Mouse (Mus musculus) hindbrain, embryonic 11.5 days (tissue): Measurements from ENCODE around the gene Erich6. TPM values are rescaled to one million over a fixed set of nuclear protein-coding genes. Genes with fewer than 3 reads are reported as not detected.
"Not testable (repeated sequence)": the region's sequence is repeated elsewhere in the genome, so short reads cannot be mapped to it uniquely, and the experiment has no call there.

Experiments used
- ATAC-seq: fragments of 200-750 bp; cut with Nextera tagmentation; 2 replicates; pipeline ENCODE4 v1.8.0; 2017; ENCODE audit warnings: mild to moderate bottlenecking, moderate TSS enrichment, moderate library complexity; ENCODE audit not compliant: low FRiP score
- DNase-seq: peaks from one replicate; pipeline ENCODE4 v3.0.0-alpha.2; 2015; ENCODE audit warnings: low spot score
- H3K27ac ChIP-seq: fragments of 300-500 bp; sonication (generic); 2 replicates; pipeline ENCODE4 v1.5.1; 2014; ENCODE audit warnings: mild to moderate bottlenecking, low read depth, low read length
- H3K27me3 ChIP-seq: fragments of 300-500 bp; sonication (generic); 2 replicates; pipeline ENCODE4 v1.6.1; 2014; ENCODE audit warnings: mild to moderate bottlenecking, low read length, moderate library complexity, mixed read lengths; ENCODE audit not compliant: control insufficient read depth, insufficient read depth
- H3K36me3 ChIP-seq: fragments of 300-500 bp; sonication (generic); 2 replicates; pipeline ENCODE4 v1.6.1; 2014; ENCODE audit warnings: mild to moderate bottlenecking, low read length, moderate library complexity, mixed read lengths; ENCODE audit not compliant: control insufficient read depth, insufficient read depth
- H3K4me1 ChIP-seq: fragments of 300-500 bp; sonication (generic); replicated peaks from 2 replicates; pipeline ENCODE4 v1.6.1; 2014; ENCODE audit warnings: low read length, mixed read lengths; ENCODE audit not compliant: control insufficient read depth, insufficient read depth
- H3K4me2 ChIP-seq: fragments of 300-500 bp; sonication (generic); replicated peaks from 2 replicates; pipeline ENCODE4 v1.6.1; 2014; ENCODE audit warnings: mild to moderate bottlenecking, low read depth, low read length
- H3K4me3 ChIP-seq: fragments of 300-500 bp; sonication (generic); 2 replicates; pipeline ENCODE4 v1.5.1; 2014; ENCODE audit warnings: low read depth, low read length
- H3K9ac ChIP-seq: fragments of 300-500 bp; sonication (generic); 2 replicates; pipeline ENCODE4 v1.6.1; 2014; ENCODE audit warnings: low read depth, low read length
- H3K9me3 ChIP-seq: fragments of 300-500 bp; sonication (generic); 2 replicates; pipeline ENCODE4 v1.6.1; 2016; ENCODE audit warnings: low read length; ENCODE audit not compliant: control insufficient read depth
- WGBS: fragments of 180-500 bp; shearing (Covaris S2); extraction: QIAGEN DNeasy Blood & Tissue Kit; methylation state at CpG from one replicate; pipeline ENCODE4 v1.1.7; 2014; 5-methylcytosine and 5-hydroxymethylcytosine counted together
- polyA plus RNA-seq: library from polyadenylated mRNA; unstranded; fragments of >200 nt; fragmentation: Nextera tagmentation; extraction: Ambion mirVana; gene quantifications from 2 replicates; pipeline ENCODE4 v1.2.1, GENCODE M21; 2014

Gene Erich6
- polyA plus RNA-seq, 1 experiment from 2014 or later: 0.12 TPM

DNA sequence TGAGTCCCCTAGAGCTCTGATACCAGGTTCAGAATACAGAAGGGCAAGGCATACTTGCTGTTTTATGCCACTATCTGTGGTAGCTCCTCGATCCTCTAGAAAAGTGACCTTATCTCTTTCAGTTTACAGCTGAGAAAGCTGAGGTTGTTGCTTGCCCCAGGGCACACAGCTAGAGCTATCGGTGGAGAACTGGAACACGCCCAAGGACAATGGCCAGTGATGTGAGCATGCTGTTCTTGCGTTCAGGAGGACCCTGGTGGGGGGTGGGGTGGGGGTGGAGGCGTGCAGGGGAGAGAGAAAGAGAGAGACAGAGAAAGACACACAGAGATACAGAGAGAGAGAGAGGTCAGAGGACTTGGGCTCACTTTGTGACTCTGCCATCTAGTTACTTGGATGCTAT, 27.0 kb downstream of the Erich6 start:
- Histone ChIP-seq H3K27me3 (no peaks in the 10 kb centered on the region), H3K36me3 (no peaks in the 10 kb centered on the region), H3K4me3 (no peak overlapping the region), H3K27ac (no peak overlapping the region), H3K4me1 (no peaks in the 10 kb centered on the region), H3K9ac (no peak overlapping the region), H3K9me3 (no peaks in the 10 kb centered on the region), H3K4me2 (no peak overlapping the region)
- WGBS: 75% methylated on average over 5 of the region's 5 CpGs
- DNase-seq (no peak), ATAC-seq (no peak)

DNA sequence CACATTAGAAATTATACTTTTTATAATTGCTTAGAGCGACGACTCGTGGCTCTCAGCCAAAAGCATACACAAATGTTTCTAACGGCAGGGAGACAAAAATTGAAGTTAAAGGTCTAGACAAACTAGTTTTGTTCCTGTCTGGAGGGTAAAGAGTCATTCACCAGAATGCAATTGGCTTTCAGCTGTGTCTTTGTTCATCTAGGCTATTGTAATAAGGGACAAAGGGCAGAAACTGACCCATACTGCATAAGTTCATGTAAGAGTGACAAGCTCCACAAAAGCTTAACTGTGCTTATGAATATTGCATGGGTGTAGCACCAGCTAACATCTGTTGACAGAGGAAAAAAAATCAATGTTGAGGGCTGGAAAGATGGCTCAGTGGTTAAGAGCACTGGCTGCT, 28.5 kb downstream of the Erich6 start:
- Histone ChIP-seq H3K9ac (no peak overlapping the region), H3K27ac (no peak overlapping the region), H3K9me3 (no peaks in the 10 kb centered on the region), H3K4me3 (no peak overlapping the region), H3K4me1 (no peaks in the 10 kb centered on the region), H3K27me3 (no peaks in the 10 kb centered on the region), H3K36me3 (no peaks in the 10 kb centered on the region), H3K4me2 (no peak overlapping the region)
- peak; percentile 47 for DNase-seq
- ATAC-seq: peak; percentile 38; the same call in 1 of the 2 replicates
- 36% methylated on average over 4 of the region's 4 CpGs for WGBS

- H3K4me1 ChIP-seq: no peaks in the 10 kb centered on the region
- no peak overlapping the region for H3K4me2 ChIP-seq
- no peak overlapping the region for H3K4me3 ChIP-seq
- no peak overlapping the region for H3K9ac ChIP-seq
- H3K36me3 ChIP-seq: no peaks in the 10 kb centered on the region
- ATAC-seq (no peak), DNase-seq (no peak)
- H3K27me3 ChIP-seq: no peaks in the 10 kb centered on the region
- H3K9me3 ChIP-seq: no peaks in the 10 kb centered on the region
- no peak overlapping the region for H3K27ac ChIP-seq
- 46% methylated on average over 5 of the region's 5 CpGs for WGBS
Measured at GRCm38 (mm10) chr3:58593623-58594022, 43.4 kb downstream of the Erich6 start.

DNA sequence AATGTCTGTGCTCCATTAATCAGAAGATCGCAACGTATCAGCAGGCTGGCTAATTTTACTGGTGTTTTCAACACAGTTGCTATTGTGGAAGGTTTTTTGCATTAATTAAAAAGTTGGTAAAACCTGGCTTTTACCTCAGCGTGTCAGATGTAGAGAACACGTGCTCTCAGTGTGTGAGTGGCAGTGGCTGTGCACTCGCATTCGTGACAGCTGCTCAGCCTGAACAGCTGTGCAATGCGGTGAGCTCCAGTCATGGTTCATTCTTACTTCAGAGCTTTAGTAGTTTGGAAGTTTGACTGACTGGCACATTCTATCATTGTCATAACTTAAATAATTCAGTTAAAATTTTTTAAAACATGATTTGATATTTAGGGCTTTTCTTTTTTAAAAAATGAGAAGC, 44.3 kb downstream of the Erich6 start:
- not testable (repeated sequence) for DNase-seq, H3K9ac ChIP-seq, H3K9me3 ChIP-seq, H3K4me3 ChIP-seq, H3K27ac ChIP-seq, H3K36me3 ChIP-seq, H3K4me1 ChIP-seq, H3K27me3 ChIP-seq, H3K4me2 ChIP-seq, ATAC-seq
- 86% methylated on average over 7 of the region's 7 CpGs for WGBS

DNA sequence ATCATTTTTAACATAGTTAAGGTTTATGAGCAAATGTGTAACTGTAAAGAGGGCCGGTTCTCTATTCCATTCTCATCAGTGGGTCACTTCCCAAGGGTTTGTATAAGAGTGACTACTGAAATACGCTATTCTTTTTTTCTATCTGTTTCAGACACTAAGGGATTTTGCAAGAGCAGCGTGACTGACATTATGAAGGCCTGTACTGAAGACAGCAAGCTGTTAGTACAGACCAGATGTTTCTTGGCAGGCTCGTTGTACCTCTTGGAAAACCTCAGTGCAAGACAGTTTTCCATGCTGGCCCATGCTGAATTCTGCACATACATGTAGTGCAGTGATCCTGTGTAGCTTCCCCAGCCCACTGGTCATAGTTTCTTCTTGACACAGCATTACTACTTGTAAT, 46.5 kb downstream of the Erich6 start:
- H3K36me3 ChIP-seq, H3K9ac ChIP-seq: not testable (repeated sequence)

GRCm38 (mm10) chr3:58582788-58583426, 54.1 kb downstream of the Erich6 start:
- Histone ChIP-seq H3K27ac (no peak overlapping the region), H3K9ac (no peak overlapping the region), H3K4me3 (no peak overlapping the region), H3K4me2 (no peak overlapping the region), H3K36me3 (no peaks in the 10 kb centered on the region), H3K27me3 (no peaks in the 10 kb centered on the region), H3K9me3 (no peaks in the 10 kb centered on the region), H3K4me1 (no peaks in the 10 kb centered on the region)
- ATAC-seq (no peak), DNase-seq (no peak)
- 95% methylated on average over 5 of the region's 5 CpGs for WGBS

More for the DNA sequence above, 46.5 kb downstream of the Erich6 start:
- H3K4me2 ChIP-seq, H3K27me3 ChIP-seq, DNase-seq, H3K27ac ChIP-seq, H3K4me1 ChIP-seq, H3K9me3 ChIP-seq, ATAC-seq, H3K4me3 ChIP-seq: not testable (repeated sequence)
- WGBS: 89% methylated on average over 4 of the region's 4 CpGs

GRCm38 (mm10) chr3:58582297-58582696, 54.7 kb downstream of the Erich6 start:
- H3K4me1 ChIP-seq: no peaks in the 10 kb centered on the region
- H3K36me3 ChIP-seq: no peaks in the 10 kb centered on the region
- H3K9ac ChIP-seq: no peak overlapping the region
- no peak for ATAC-seq
- H3K4me3 ChIP-seq: no peak overlapping the region
- H3K27ac ChIP-seq: no peak overlapping the region
- 89% methylated on average over 5 of the region's 5 CpGs for WGBS
- no peaks in the 10 kb centered on the region for H3K27me3 ChIP-seq
- DNase-seq: no peak
- H3K9me3 ChIP-seq: no peaks in the 10 kb centered on the region
- no peak overlapping the region for H3K4me2 ChIP-seq

GRCm38 (mm10) chr3:58581530-58581929, 55.5 kb downstream of the Erich6 start:
- no peak overlapping the region for H3K9ac ChIP-seq
- no peaks in the 10 kb centered on the region for H3K4me1 ChIP-seq
- 93% methylated on average over 4 of the region's 4 CpGs for WGBS
- no peak for DNase-seq
- no peak for ATAC-seq
- no peaks in the 10 kb centered on the region for H3K36me3 ChIP-seq
- no peak overlapping the region for H3K27ac ChIP-seq
- no peaks in the 10 kb centered on the region for H3K27me3 ChIP-seq
- no peak overlapping the region for H3K4me2 ChIP-seq
- H3K4me3 ChIP-seq: no peak overlapping the region
- H3K9me3 ChIP-seq: no peaks in the 10 kb centered on the region

- H3K4me2 ChIP-seq: peak overlapping the region; percentile 45
- peak; percentile 16 for DNase-seq
- no peak for ATAC-seq
- H3K27ac ChIP-seq: no peak overlapping the region
- H3K36me3 ChIP-seq: no peaks in the 10 kb centered on the region
- H3K27me3 ChIP-seq: no peaks in the 10 kb centered on the region
- H3K9me3 ChIP-seq: no peaks in the 10 kb centered on the region
- peak overlapping the region; percentile 94 for H3K4me3 ChIP-seq
- H3K9ac ChIP-seq: peak overlapping the region; percentile 99; the same call in 1 of the 2 replicates
- H3K4me1 ChIP-seq: no peaks in the 10 kb centered on the region
- WGBS: 24% methylated on average over 8 of the region's 8 CpGs
Measured at GRCm38 (mm10) chr3:58577506-58578050, 59.4 kb downstream of the Erich6 start.
